Comparison of ENCODE assay signal across 7 mouse cellular contexts in the genomic region with DNA sequence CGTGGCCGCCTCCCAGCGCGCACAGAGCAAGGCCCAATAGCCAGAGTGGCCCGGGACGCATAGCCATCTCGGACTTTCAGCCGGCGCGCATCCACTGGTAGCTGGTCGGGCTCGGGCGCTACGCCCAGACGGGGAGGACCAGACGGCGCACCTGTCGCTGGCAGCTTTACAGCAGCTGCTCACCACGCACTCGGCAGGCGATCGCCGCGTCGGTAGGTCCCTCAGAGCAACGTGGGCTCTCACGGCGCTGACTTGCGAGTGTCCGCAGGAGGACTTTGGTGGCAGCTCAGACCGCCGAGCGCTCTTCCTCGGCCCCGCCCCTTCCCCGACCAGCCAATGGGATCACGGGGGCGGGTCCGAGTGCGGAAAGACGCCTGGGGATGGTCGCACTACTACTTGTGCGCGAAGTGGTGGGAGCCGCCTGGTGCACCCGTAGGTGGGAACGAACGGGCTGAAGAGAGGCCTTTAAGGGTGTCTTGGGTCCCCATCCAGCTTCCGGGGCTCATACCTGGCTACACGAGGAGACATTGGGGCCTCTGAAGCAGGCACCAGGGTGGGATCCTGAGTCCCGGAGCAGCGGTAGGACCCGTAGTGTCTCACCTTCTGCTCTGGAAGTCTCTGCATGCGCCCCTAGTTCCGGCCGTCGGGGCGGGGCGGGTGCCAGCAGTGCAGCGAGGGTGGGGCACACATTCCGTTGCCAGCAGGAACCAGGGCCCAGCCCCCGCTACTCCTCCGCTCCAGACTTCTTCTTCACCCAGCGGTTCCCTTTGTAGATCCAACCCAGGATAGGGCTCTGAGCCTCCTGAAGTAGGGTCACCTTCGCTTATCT. TPM values are rescaled to one million over a fixed set of nuclear protein-coding genes. Genes with fewer than 3 reads are reported as not detected.
DNase-seq lines count a peak whose midpoint lies in the region; ATAC-seq and TF ChIP-seq lines count a peak whose summit lies in the region.

A gene (minus strand): TSS at position 611 of the 829 bp plus-strand sequence.

- ATAC-seq in Patski: peak; percentile 28
- ATAC-seq in hindbrain, embryonic 13.5 days (ENCODE audit: low FRiP score): peak; percentile 85
- peak; percentile 84 for ATAC-seq in limb, embryonic 14.5 days (ENCODE audit: low FRiP score, low read depth)
- ATAC-seq in midbrain, embryonic 14.5 days (ENCODE audit: low FRiP score, low TSS enrichment): peak; percentile 84

- H3K36me3 ChIP-seq in hindbrain, embryonic 13.5 days: peaks cover 16% of the 10 kb centered on the region
- H3K36me3 ChIP-seq in limb, embryonic 14.5 days (ENCODE audit: control insufficient read depth, insufficient read depth, low read length): peaks cover 3% of the 10 kb centered on the region; the same call in 1 of the 2 replicates
- peaks cover 9% of the 10 kb centered on the region; the same call in 1 of the 2 replicates for H3K36me3 ChIP-seq in midbrain, embryonic 14.5 days (ENCODE audit: control insufficient read depth, insufficient read depth, low read length)

- under 1% methylated on average over 65 of the region's 65 CpGs for WGBS in hindbrain, embryonic 13.5 days
- WGBS in limb, embryonic 14.5 days: under 1% methylated on average over 50 of the region's 65 CpGs
- 1% methylated on average over 65 of the region's 65 CpGs for WGBS in midbrain, embryonic 14.5 days

- peak within 1 kb of the TSS; percentile 50 for H3K4me3 ChIP-seq in hindbrain, embryonic 13.5 days
- H3K4me3 ChIP-seq in limb, embryonic 14.5 days (replicated peaks; ENCODE audit: low read length): peak within 1 kb of the TSS; percentile 46
- H3K4me3 ChIP-seq in midbrain, embryonic 14.5 days (replicated peaks; ENCODE audit: low read depth, low read length): peak within 1 kb of the TSS; percentile 44

- H3K27ac ChIP-seq in hindbrain, embryonic 13.5 days: no peak within 1 kb of the TSS
- no peak within 1 kb of the TSS for H3K27ac ChIP-seq in limb, embryonic 14.5 days (replicated peaks; ENCODE audit: low read depth, low read length)
- H3K27ac ChIP-seq in midbrain, embryonic 14.5 days (replicated peaks; ENCODE audit: low read depth, low read length): no peak within 1 kb of the TSS

- in situ Hi-C loops in Patski (cut with MboI; ENCODE audit: low pct_unique_long_range_greater_than_20kb): no loop called here

- DNase-seq in Patski (ENCODE audit: low read depth, low spot score): no peak
- peak; percentile 3 for DNase-seq in brain, embryonic 18.5 days (ENCODE audit: low read depth, low spot score)
- DNase-seq in forelimb bud, embryonic 11.5 days (ENCODE audit: low read depth, low spot score): peak; percentile 73
- peak; percentile 46 for DNase-seq in limb, embryonic 14.5 days (ENCODE audit: low spot score)
- peak; percentile 88 for DNase-seq in midbrain, embryonic 14.5 days
- DNase-seq in spleen, postnatal 14 days (ENCODE audit: low spot score in 2 of 2): peak; percentile 21 to 52

- POLR2A ChIA-PET in Patski (lab: Charles Lee): no interaction called here

- H3K27me3 ChIP-seq in Patski: peaks cover 3% of the 10 kb centered on the region
- H3K27me3 ChIP-seq in hindbrain, embryonic 13.5 days: peaks cover 54% of the 10 kb centered on the region
- peaks cover 43% of the 10 kb centered on the region for H3K27me3 ChIP-seq in limb, embryonic 14.5 days (ENCODE audit: control insufficient read depth, insufficient read depth, low read length)
- peaks cover 40% of the 10 kb centered on the region for H3K27me3 ChIP-seq in midbrain, embryonic 14.5 days (ENCODE audit: control insufficient read depth, insufficient read depth, low read length)

- CTCF ChIA-PET in Patski (lab: Charles Lee): no interaction called here

- TF ChIP-seq POLR2A in limb, embryonic 14.5 days (IDR thresholded peaks at IDR 0.05; ENCODE audit: borderline replicate concordance, extremely low read depth, insufficient read depth, insufficient read length): no peak

- peak within 1 kb of the TSS; percentile 61 for H3K9ac ChIP-seq in hindbrain, embryonic 13.5 days
- H3K9ac ChIP-seq in limb, embryonic 14.5 days (ENCODE audit: low read depth, low read length, severe bottlenecking): peak within 1 kb of the TSS; percentile 12; the same call in 1 of the 2 replicates
- no peak within 1 kb of the TSS for H3K9ac ChIP-seq in midbrain, embryonic 14.5 days (replicated peaks; ENCODE audit: low read length)

- H3K4me2 ChIP-seq in hindbrain, embryonic 13.5 days: peak within 1 kb of the TSS; percentile 86
- H3K4me2 ChIP-seq in limb, embryonic 14.5 days (replicated peaks; ENCODE audit: low read depth, low read length, severe bottlenecking): peak within 1 kb of the TSS; percentile 76
- peak within 1 kb of the TSS; percentile 81 for H3K4me2 ChIP-seq in midbrain, embryonic 14.5 days (ENCODE audit: low read length)

- no peak for TF ChIP-seq CTCF in Patski (IDR thresholded peaks at IDR 0.05)

- H3K9me3 ChIP-seq in hindbrain, embryonic 13.5 days: no peaks in the 10 kb centered on the region
- H3K9me3 ChIP-seq in limb, embryonic 14.5 days (ENCODE audit: control insufficient read depth, low read length): no peaks in the 10 kb centered on the region
- no peaks in the 10 kb centered on the region for H3K9me3 ChIP-seq in midbrain, embryonic 14.5 days (ENCODE audit: control insufficient read depth, low read length)

- H3K4me1 ChIP-seq in hindbrain, embryonic 13.5 days (replicated peaks): peaks cover 17% of the 10 kb centered on the region
- H3K4me1 ChIP-seq in limb, embryonic 14.5 days (ENCODE audit: control insufficient read depth, insufficient read depth, low read length): peaks cover 3% of the 10 kb centered on the region
- peaks cover 11% of the 10 kb centered on the region for H3K4me1 ChIP-seq in midbrain, embryonic 14.5 days (ENCODE audit: control insufficient read depth, insufficient read depth, low read length)

RNA-seq across cellular contexts. Expression of the gene that starts here (rescaled TPM):
- polyA plus RNA-seq in Patski (2021): not detected
- 0.26 and 0.31 TPM in 2 replicates for polyA plus RNA-seq in hindbrain, embryonic 13.5 days (2015; fragmentation: Nextera tagmentation; extraction: Ambion mirVana)
- polyA plus RNA-seq in limb, embryonic 14.5 days (2012; rRNA removed): 1.4 and 1.6 TPM in 2 replicates
- polyA plus RNA-seq in limb, embryonic 14.5 days (2014; fragmentation: Nextera tagmentation; extraction: Ambion mirVana): 1.8 and 1.9 TPM in 2 replicates
- 0.11 TPM in 1 of 2 replicates, not detected in the other for polyA plus RNA-seq in midbrain, embryonic 14.5 days (2014; fragmentation: Nextera tagmentation; extraction: Ambion mirVana)

Comparison
In these comparisons a context has a peak if more than half of its experiments do, and no peak if none do; other contexts are left out.
1. Peak in ATAC-seq in Patski; RNA of the gene not detected or under 1 TPM.
2. Peak in ATAC-seq, H3K4me3 ChIP-seq, H3K9ac ChIP-seq and H3K4me2 ChIP-seq in hindbrain, embryonic 13.5 days; RNA of the gene not detected or under 1 TPM.
3. Peak in DNase-seq, ATAC-seq, H3K4me3 ChIP-seq and H3K4me2 ChIP-seq in midbrain, embryonic 14.5 days; RNA of the gene not detected or under 1 TPM.
4. ATAC-seq: peak in every context shown above with its lines; median percentile 85 in hindbrain, embryonic 13.5 days; 84 in limb, embryonic 14.5 days; 84 in midbrain, embryonic 14.5 days; 28 in Patski.